Mouse (Mus musculus): ENCODE results near the gene Pick1.

The Pick1 gene

GRCm38 (mm10) chr15:79270317-79271123 is 41.5 kb downstream of the Pick1 start:
- Histone ChIP-seq H3K36me3 (ENCODE audit: insufficient read depth, low read length) (no peaks in the 10 kb centered on the region), H3K4me3 (replicated peaks; ENCODE audit: low read length) (peak overlapping the region; percentile 68), H3K27me3 (ENCODE audit: insufficient read depth, low read length) (peaks cover 58% of the 10 kb centered on the region), H3K9me3 (ENCODE audit: low read length) (no peaks in the 10 kb centered on the region), H3K4me1 (replicated peaks; ENCODE audit: low read depth, low read length) (peaks cover 27% of the 10 kb centered on the region)
- TF ChIP-seq CTCF (conservative IDR thresholded peaks at IDR 0.05; ENCODE audit: low read length) (no peak), POU5F1 (IDR thresholded peaks at IDR 0.05; ENCODE audit: borderline replicate concordance, low read length) (no peak), NANOG (IDR thresholded peaks at IDR 0.05; ENCODE audit: borderline replicate concordance, low read length) (no peak)

- H3K4me1 ChIP-seq (replicated peaks; ENCODE audit: low read depth, low read length): peaks cover 27% of the 10 kb centered on the region
- no peaks in the 10 kb centered on the region for H3K36me3 ChIP-seq (ENCODE audit: insufficient read depth, low read length)
- peaks cover 53% of the 10 kb centered on the region for H3K27me3 ChIP-seq (ENCODE audit: insufficient read depth, low read length)
- H3K4me3 ChIP-seq (replicated peaks; ENCODE audit: low read length): peak overlapping the region; percentile 68
- no peak for TF ChIP-seq NANOG (IDR thresholded peaks at IDR 0.05; ENCODE audit: borderline replicate concordance, low read length)
- TF ChIP-seq CTCF (conservative IDR thresholded peaks at IDR 0.05; ENCODE audit: low read length): peak; percentile 81
- no peaks in the 10 kb centered on the region for H3K9me3 ChIP-seq (ENCODE audit: low read length)
Measured at GRCm38 (mm10) chr15:79271124-79271746, 42.3 kb downstream of the Pick1 start.

- peaks cover 37% of the 10 kb centered on the region for H3K27me3 ChIP-seq (ENCODE audit: insufficient read depth, low read length)
- no peaks in the 10 kb centered on the region for H3K9me3 ChIP-seq (ENCODE audit: low read length)
Measured at GRCm38 (mm10) chr15:79273020-79273419, 44.0 kb downstream of the Pick1 start.

GRCm38 (mm10) chr15:79277728-79278127 is 48.8 kb downstream of the Pick1 start:
- H3K9me3 ChIP-seq (ENCODE audit: low read length): no peaks in the 10 kb centered on the region
- no peak overlapping the region for H3K4me3 ChIP-seq (replicated peaks; ENCODE audit: low read length)
- TF ChIP-seq CTCF (conservative IDR thresholded peaks at IDR 0.05; ENCODE audit: low read length) (no peak), NANOG (IDR thresholded peaks at IDR 0.05; ENCODE audit: borderline replicate concordance, low read length) (no peak), POU5F1 (IDR thresholded peaks at IDR 0.05; ENCODE audit: borderline replicate concordance, low read length) (no peak)
- peaks cover 23% of the 10 kb centered on the region for H3K4me1 ChIP-seq (replicated peaks; ENCODE audit: low read depth, low read length)
- H3K27me3 ChIP-seq (ENCODE audit: insufficient read depth, low read length): peaks cover 12% of the 10 kb centered on the region
- H3K36me3 ChIP-seq (ENCODE audit: insufficient read depth, low read length): no peaks in the 10 kb centered on the region

More at GRCm38 (mm10) chr15:79273020-79273419, 44.0 kb downstream of the Pick1 start:
- no peak overlapping the region for H3K4me3 ChIP-seq (replicated peaks; ENCODE audit: low read length)
- peaks cover 27% of the 10 kb centered on the region for H3K4me1 ChIP-seq (replicated peaks; ENCODE audit: low read depth, low read length)
- TF ChIP-seq CTCF (conservative IDR thresholded peaks at IDR 0.05; ENCODE audit: low read length): no peak
- no peak for TF ChIP-seq POU5F1 (IDR thresholded peaks at IDR 0.05; ENCODE audit: borderline replicate concordance, low read length)
- no peak for TF ChIP-seq NANOG (IDR thresholded peaks at IDR 0.05; ENCODE audit: borderline replicate concordance, low read length)
- no peaks in the 10 kb centered on the region for H3K36me3 ChIP-seq (ENCODE audit: insufficient read depth, low read length)

- no peaks in the 10 kb centered on the region for H3K36me3 ChIP-seq (ENCODE audit: insufficient read depth, low read length)
- no peak overlapping the region for H3K4me3 ChIP-seq (replicated peaks; ENCODE audit: low read length)
- peak; percentile 93 for TF ChIP-seq CTCF (conservative IDR thresholded peaks at IDR 0.05; ENCODE audit: low read length)
- TF ChIP-seq NANOG (IDR thresholded peaks at IDR 0.05; ENCODE audit: borderline replicate concordance, low read length): no peak
Measured at GRCm38 (mm10) chr15:79280209-79280608, 51.2 kb downstream of the Pick1 start.

GRCm38 (mm10) chr15:79280850-79281249 is 51.9 kb downstream of the Pick1 start:
- Histone ChIP-seq H3K36me3 (ENCODE audit: insufficient read depth, low read length) (peaks cover 3% of the 10 kb centered on the region), H3K9me3 (ENCODE audit: low read length) (no peaks in the 10 kb centered on the region), H3K4me1 (replicated peaks; ENCODE audit: low read depth, low read length) (peaks cover 43% of the 10 kb centered on the region), H3K27me3 (ENCODE audit: insufficient read depth, low read length) (no peaks in the 10 kb centered on the region), H3K4me3 (replicated peaks; ENCODE audit: low read length) (no peak overlapping the region)
- TF ChIP-seq POU5F1 (IDR thresholded peaks at IDR 0.05; ENCODE audit: borderline replicate concordance, low read length) (no peak), CTCF (conservative IDR thresholded peaks at IDR 0.05; ENCODE audit: low read length) (no peak), NANOG (IDR thresholded peaks at IDR 0.05; ENCODE audit: borderline replicate concordance, low read length) (no peak)

More at GRCm38 (mm10) chr15:79280209-79280608, 51.2 kb downstream of the Pick1 start:
- Histone ChIP-seq H3K9me3 (ENCODE audit: low read length) (no peaks in the 10 kb centered on the region), H3K4me1 (replicated peaks; ENCODE audit: low read depth, low read length) (peaks cover 37% of the 10 kb centered on the region), H3K27me3 (ENCODE audit: insufficient read depth, low read length) (no peaks in the 10 kb centered on the region)

- Histone ChIP-seq H3K4me1 (replicated peaks; ENCODE audit: low read depth, low read length) (peaks cover 47% of the 10 kb centered on the region), H3K27me3 (ENCODE audit: insufficient read depth, low read length) (no peaks in the 10 kb centered on the region)
- TF ChIP-seq NANOG (IDR thresholded peaks at IDR 0.05; ENCODE audit: borderline replicate concordance, low read length) (no peak), POU5F1 (IDR thresholded peaks at IDR 0.05; ENCODE audit: borderline replicate concordance, low read length) (no peak), CTCF (conservative IDR thresholded peaks at IDR 0.05; ENCODE audit: low read length) (no peak)
Measured at GRCm38 (mm10) chr15:79281389-79281788, 52.4 kb downstream of the Pick1 start.

GRCm38 (mm10) chr15:79282434-79282833 is 53.5 kb downstream of the Pick1 start:
- Histone ChIP-seq H3K4me1 (replicated peaks; ENCODE audit: low read depth, low read length) (peaks cover 47% of the 10 kb centered on the region), H3K4me3 (replicated peaks; ENCODE audit: low read length) (no peak overlapping the region), H3K36me3 (ENCODE audit: insufficient read depth, low read length) (peaks cover 19% of the 10 kb centered on the region), H3K9me3 (ENCODE audit: low read length) (no peaks in the 10 kb centered on the region), H3K27me3 (ENCODE audit: insufficient read depth, low read length) (no peaks in the 10 kb centered on the region)
- no peak for TF ChIP-seq POU5F1 (IDR thresholded peaks at IDR 0.05; ENCODE audit: borderline replicate concordance, low read length)
- no peak for TF ChIP-seq NANOG (IDR thresholded peaks at IDR 0.05; ENCODE audit: borderline replicate concordance, low read length)
- TF ChIP-seq CTCF (conservative IDR thresholded peaks at IDR 0.05; ENCODE audit: low read length): no peak

More at GRCm38 (mm10) chr15:79281389-79281788, 52.4 kb downstream of the Pick1 start:
- H3K9me3 ChIP-seq (ENCODE audit: low read length): no peaks in the 10 kb centered on the region
- peaks cover 9% of the 10 kb centered on the region for H3K36me3 ChIP-seq (ENCODE audit: insufficient read depth, low read length)
- 0 out of 2 replicates have a peak overlapping the region, but pooled peaks have one; percentile 39 for H3K4me3 ChIP-seq (replicated peaks; ENCODE audit: low read length)

Data from E14TG2a.4 (cell line).